Mouse (Mus musculus): ENCODE data around the gene Dcst2.

Gene Dcst2

DNA sequence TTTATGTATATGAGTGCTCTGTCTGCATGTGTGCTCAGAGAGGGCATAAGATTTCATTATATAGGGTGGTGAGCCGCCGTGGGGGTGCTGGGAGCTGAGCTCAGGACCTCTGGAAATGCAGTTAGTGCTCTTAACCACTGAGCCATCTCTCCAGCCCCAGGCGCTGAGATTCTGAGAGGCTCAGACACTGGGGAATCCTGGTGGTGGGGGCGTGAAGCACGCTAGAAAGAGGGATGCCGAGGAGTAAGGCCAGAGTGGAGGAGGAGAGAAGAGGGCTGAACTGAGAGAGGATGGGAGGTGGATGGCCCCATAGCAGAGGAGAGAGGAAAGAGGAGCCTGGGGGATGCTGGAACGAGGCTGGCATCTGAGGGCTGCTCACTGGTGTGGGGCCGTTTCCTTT lies 2.9 kb downstream of the Dcst2 start:
- no peak for DNase-seq (ENCODE audit: low read depth)

DNA sequence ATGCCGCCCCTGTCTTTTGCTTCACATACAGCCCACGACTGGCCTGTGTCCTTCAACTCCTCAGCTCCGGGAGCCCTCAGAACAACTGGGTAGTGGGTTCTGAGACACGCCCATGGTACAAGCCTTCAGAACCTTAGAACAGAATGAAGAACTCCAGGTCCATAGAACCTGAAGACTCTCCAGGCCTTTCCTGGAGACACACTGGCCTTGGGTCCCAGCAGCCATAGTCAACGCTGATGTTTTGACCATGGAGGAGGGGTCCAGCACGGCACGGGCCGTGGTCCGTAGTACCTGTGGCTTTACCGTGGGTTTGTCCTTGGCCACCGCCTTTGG lies 3.3 kb downstream of the Dcst2 start, which contains the start of gene Dcst1:
Gene Dcst1, minus strand, starts transcription at position 101 of the 333 bp plus-strand sequence.
- no peak for DNase-seq (ENCODE audit: low read depth)

DNA sequence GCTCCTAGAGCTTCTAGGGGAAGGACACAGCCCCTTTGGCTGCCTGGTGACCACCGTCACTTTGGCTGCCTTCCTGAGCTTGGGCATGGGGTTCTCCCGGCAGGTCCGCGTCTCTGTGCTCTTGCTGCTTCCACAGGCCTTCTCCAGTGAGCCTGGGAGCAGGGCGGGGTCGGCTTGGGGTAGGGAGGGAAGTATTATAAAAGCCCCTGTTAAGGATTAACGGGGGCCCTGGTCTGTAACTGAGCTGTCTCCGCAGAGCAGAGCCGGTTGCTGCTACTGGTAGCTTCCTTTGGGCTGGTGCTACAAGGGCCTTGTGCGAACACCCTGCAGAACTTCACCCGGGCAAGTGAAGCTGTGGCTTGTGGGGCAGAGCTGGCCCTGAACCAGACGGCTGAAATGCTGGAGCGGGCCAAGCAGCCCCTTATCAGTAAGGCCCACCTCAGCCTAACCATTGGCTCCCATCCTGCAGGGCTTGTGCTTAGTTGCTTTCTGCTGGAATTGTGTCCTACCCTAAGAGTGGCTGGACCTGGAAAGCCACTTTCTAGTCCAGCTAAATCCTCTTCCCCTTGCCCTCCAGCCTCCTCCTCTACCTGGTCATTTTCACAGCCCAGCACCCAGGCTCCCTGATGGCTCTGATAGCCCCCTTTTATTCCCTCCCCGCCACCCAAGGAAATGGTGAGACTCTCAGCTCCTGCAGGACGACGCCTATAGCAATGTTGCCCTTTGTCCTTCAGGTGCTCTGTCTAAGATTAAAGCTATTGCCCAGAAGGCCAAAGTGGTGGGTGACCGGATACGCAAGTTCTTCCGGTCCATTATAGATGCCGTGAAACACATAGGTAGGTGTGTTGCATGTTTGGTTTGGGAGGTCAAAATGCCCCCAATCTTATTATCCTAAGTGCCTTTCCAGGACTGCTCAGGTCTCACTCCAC lies 4.0 kb downstream of the Dcst2 start:
- DNase-seq (ENCODE audit: low read depth): no peak

DNA sequence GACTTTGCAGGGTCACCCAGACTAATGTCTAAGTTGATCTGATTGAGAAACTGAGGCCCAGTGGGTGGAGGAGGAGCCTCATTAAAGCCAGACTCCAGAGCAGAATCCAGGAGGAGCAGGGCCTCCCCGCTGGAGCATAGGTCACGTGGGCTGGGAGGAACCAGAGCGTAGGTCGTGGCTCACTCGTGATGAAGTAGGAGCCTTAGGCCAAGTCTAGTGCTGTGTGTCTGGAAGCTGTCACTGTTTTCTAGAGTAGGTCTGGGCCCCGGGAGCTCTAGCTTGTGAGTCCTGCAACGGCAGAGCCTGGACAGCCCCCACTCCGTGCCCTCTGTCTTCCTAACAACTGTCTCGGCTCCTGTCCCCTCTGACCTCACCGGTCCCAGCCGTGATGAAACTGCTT lies 5.6 kb downstream of the Dcst2 start:
- DNase-seq (ENCODE audit: low read depth): no peak

DNA sequence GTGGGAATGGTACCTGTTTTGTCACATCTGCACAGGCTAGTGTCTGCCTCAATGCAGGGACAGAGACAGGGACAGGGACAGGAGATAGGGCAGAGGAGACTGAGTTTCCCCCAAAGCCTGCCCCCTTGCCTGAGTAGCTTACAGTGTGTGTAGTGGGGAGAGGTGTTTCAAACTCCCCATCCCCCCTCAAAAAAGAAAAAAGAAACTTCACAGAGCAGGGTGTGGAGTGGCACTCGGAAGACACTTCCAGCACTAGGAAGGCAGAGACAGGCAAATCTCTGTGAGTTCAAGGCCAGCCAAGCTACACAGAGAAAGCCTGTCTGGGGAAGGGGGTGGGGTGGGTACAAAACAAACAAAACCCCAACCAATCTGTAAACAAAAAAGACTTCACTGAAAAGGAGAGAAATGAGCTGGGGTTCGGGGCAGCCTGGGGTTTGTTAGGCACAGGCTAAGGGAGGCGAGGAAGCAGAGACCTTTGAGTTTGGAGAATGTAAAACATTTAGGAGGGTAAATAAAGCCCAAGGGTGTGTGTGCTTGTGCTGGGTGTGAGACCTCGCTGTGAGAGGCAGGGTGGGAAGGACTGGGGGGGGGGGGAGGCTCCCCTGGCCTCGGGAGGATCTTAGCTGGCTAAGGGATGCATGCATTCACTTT lies 11.9 kb downstream of the Dcst2 start:
- DNase-seq (ENCODE audit: low read depth): no peak

DNA sequence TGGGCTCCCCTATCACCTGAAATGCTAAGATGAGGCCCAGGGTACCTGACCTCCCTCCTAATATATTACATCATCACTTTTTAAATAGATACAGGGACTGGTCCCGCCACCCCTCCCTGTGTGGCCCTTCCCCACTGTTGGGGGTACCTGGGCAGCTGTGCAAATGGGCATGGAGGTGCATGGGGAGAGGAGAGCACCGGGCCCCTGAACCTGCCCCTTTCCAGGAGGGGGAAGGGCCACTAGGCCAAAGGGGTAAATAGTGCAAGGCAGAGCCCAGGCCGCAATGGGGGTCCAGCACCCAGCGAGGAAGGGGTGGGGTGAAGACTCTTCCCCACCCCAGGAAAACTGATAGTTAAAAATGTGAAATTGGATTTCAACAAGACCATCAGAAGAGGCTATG lies 16.1 kb downstream of the Dcst2 start:
- DNase-seq (ENCODE audit: low read depth): no peak

DNA sequence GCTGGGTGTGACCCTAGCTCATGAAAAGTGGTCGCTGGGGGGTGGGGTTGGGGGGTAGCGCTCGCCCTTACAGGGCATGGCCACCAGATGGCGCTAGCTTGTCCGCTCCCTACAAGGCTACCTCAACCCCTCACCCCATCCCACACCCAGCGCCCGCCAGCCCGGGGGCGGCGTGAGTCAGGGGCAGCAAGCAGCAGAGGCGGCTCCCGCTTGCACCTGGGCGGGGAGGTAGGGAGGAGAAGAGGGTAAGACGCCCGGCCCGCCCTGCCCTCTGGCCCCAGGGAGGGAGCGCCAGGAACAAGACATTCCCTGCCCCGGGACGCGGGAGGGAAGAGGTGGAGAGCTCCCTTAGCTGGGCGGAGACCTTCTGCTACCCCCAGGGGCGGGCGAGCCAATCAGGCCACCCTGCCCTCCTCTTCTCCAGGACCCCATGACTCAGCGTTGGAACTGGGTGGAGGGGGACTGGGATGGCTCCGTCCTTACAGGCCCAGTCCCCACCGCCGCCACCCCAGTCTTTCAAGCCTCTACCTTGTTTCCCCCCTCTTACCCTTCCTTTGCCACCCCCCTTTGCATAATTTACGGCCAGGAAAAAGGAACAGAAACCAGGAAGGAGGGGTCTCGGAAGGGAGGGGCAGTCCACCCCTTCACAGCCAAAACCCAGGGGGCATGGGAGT lies 16.8 kb downstream of the Dcst2 start:
- no peak for DNase-seq (ENCODE audit: low read depth)

DNA sequence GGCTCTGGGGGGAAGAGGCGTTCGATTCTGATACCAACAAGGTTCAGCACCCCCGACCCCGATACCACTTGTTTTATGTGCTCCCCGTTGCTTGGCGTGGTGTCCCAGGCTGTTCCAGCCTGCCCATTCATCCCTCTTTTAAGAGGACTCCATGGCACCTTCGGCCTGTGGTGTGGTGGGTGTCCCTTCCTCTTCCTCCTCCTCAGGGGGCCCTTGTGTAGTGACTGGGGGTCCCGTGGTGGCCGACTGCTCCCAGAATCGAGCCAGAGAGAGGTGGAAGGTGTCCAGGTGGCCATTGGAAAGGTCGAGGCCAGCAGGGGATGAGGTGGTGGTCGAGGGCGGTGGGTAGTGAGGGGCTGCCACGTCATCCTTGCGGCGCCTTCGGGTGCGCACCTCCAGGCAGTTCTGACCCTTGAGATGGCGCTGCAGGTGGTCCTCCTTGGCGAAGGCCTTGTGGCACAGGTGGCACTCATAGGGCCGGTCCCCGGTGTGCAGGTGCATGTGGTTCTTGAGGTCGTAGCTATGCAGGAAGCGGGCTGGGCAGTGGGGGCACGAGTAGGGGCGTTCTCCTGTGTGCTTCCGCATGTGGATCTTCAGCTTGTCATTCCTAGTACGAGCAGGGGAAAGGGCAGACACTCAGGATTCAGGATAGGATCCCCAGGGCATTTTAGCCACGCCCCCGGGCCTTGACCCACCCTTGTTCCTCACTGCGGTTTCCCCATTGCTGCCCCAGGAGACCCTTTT lies 17.8 kb downstream of the Dcst2 start:
- no peak for DNase-seq (ENCODE audit: low read depth)

DNA sequence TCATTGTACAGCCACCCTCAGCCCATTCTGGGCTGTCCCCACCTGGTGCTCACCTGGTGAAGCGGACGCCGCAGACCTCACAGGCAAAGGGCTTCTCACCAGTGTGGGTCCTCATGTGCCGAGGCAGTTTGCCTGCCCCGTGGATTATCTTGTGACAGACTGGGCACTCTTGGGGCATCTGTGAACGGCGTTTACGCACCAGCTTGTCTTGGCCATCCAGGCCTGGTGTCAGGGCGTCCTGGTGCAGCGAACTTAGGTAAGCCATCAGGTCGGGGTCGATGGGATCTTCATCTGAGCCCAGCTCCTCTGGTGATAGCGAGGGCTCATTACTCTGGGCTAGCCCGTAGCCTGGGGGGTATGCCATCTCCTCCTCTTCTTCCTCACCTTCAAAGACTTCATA lies 18.5 kb downstream of the Dcst2 start:
- DNase-seq (ENCODE audit: low read depth): no peak

DNA sequence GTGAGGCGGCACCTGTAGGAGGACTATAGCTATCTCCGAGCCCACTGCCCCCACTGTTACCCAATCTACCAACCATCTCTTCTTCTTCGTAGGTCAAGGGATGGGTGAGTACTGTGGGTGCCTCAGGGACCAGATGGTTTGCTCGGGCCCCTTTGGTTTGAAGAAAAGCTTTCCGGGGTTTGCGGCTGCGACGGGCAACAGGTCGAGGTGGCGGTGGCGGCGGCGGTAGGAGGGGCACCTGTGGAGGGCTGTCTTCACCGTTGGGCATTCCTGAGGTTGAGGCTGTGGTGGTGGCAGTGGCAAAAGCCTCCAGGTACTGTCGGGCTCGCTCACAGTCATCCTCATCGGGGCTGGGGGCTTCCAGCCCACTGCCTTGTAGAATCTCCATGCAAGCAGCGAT lies 18.9 kb downstream of the Dcst2 start:
- no peak for DNase-seq (ENCODE audit: low read depth)

DNA sequence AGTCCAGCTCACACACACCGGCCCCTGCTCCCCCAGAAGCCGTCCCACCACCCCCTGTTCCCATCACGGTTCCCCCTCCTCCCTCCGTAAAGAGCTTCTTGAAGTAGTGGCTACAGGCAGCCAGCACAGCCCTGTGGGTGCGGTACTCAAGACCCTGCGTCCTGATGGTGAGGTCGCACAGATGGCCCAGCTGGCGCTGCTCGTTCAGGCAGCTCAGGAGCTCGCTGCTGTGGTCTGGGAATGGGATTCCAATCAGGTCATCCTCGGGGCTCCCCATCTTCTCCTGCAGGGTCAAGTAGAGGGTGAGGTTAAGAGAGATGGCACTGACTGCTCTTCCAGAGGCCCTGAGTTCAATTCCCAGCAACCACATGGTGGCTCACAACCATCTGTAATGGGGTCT lies 19.5 kb downstream of the Dcst2 start:
- DNase-seq (ENCODE audit: low read depth): no peak

DNA sequence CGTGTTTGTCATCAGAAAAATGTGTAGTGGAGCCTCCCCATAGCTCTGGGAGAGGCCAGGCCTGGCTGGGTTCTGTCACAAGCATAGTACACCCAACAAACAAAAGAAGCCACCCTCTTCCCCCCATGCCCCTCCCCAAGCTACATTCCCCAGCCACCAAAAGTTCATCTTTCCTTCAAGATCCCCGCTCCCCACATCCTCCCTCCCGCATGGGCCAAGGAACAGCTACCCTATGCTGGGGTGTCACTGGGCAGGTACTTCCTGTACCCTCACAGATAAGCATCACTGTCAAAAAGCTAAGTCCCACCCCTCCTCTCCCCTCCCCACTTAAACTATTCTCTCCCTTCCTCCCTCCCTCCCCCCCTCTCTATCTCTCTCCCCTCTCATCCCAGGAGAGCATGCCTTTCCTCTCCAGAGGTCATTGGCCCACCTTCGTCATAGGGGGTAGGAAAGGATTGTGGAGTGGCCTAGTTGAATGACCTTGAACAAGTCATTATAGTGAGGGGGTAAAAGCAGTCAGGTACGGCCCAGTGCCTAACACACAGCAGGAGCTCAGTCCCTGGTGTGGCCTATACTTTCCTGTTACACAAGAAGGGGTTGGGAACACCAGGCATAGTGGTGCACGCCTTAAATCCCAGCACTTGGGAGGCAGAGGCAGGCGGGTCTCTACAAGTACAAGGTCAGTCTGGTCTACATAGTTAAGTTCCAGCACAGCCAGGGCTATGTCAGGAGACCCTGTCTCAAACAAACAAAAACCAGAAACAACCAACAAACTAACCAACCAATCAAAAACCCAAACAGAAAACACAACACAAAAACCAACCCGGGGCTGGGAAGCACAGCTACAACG lies 20.5 kb downstream of the Dcst2 start:
- DNase-seq (ENCODE audit: low read depth): no peak

DNA sequence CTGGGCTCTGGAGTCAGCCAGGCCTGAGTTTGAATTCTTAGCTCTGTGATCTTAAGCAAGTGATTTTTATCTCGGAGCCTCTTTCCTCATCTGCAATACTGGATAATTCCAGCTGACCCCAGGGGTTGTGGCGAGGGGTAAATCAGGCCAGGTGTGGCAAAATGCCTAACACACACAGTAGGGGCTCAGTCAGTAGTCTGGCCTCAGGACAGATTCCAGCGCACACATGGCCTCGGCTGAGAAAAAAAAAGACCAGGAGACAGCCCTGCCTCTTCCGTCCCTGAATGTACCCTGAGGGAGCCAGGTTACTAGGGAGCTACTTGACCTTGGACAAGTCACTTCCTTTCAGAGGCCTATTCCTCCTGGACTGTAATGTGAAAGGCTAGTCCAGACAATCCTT lies 21.2 kb downstream of the Dcst2 start:
- no peak for DNase-seq (ENCODE audit: low read depth)

DNA sequence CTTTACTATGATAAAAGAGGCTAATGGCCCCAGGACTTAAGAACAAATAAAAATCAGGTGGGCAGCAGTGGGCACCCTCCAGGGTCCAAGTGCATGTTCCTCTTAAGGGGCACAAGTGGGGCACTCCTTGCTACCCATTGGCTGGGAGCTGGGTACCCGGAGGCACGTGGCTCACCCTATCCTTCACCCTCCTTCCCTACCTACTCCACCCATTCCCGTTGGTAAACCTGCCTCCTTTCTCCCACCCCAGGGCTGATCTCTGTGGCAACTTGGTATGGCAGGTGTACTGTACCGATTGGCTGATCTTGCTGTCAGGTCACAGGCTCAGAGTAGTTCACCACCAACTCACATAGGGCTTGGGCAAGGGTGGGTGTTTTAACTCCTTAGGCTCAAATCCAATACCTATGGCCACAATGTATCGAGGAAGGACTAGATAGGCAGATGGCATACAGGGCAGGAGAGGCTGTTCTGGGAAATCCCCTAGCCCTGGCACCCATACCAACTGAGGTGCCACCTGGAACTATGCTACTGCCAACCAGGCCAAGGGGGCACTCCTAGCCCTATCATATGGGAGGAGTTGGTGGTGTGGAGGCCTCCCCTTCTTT lies 22.0 kb downstream of the Dcst2 start:
- DNase-seq (ENCODE audit: low read depth): no peak

DNA sequence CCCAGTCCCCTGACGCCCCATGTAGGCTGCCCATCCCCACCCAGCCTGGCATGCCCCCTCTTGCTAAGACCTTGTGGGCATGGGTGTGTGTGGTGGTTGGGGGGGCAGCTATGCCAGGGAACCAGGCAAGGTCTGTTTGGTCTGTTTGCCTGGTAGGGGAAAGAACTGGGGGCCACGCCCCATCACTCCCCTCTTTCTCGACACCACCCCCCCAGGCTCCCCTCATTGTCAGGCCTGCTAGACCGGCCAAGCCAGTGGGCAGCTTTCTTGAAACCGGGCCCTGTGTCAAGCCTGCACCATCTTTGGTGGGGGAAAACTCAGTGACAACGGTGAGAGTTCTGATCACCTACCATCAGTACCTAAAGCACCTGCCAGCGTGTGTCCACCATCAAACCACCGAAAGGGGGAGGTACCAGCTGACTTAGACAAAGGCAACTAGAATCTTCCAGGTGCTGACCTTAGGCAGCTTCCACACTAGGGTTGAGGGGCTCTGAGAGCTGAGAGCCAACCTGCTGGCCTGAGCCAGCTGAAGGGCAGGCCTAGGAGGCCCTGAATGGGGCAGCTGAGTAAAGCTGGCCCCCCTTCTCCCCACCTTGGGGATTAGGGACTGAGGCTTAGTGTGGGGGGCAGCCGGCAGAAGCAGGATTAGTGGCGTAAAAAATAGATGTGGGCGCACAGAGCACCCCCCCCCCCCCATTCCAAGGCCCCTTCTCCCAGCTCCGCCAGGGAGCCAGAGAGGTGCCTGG lies 22.7 kb downstream of the Dcst2 start:
- no peak for DNase-seq (ENCODE audit: low read depth)

DNA sequence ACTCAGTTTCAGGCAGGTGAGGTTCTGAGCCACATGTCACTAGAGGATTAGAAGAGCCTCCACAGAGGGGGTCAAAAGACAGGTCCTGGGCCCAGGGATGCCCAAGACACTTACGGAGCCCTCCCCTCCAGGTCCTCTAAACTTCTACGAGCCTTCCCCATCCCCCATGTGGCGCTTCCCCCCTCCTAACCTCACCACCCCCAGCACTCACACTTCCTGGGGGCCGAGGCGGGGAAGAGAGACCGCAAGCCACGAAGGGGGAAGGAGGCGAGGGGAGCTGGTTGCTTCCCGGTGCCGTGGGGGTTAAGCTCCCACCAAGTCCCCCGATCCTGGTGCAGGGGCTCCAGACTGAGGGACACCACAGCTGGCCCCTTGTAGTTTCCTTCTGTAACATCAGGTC lies 23.7 kb downstream of the Dcst2 start:
- DNase-seq (ENCODE audit: low read depth): no peak

DNA sequence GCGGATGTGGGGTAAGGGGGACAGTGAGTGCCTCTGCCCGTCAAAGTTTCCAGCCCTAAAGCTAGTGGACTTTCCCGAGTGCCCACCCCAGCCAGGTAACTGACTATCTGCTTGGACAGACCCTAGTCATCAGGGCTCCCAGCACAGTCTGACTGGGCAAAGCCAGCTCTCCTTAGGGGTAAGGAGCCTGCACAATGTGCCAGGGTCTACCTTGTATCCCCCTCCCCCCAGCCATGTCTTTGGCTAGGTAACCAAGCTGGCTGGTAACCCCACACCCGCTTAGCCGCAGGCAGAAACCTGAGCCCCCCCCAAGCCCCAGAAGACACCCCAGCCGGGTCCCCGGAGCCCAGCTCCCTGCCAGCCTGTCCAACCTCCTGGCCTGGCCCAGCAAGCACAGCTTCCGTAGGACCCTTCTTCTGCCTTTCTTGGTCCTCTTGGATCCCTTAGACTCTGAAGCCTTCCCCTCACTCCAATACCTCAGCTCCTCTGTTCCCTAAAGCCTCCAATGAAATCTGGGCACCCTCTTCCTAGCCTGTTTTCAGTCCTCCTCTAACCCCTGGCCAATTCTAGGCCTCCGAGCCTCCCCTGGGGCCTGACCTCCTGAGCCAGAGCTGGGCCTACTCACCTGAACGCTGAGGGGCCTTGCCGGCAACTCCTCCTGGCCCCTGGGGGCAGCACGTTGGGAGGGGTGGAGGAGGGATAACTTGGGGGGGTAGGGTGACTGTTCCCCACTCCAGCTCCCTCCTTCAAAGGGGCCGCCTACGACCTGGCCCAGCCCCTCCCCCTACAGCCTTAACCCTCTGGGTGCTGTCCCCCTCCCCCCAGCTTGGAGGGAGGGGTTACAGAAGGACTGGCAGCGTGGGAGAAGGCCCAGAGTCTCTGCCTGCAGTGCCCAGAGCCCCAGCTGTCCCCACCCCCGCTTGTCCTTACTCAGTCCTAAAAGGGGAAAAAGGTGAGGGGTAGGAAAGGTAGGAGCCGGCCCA lies 25.0 kb downstream of the Dcst2 start:
- DNase-seq (ENCODE audit: low read depth): no peak

DNA sequence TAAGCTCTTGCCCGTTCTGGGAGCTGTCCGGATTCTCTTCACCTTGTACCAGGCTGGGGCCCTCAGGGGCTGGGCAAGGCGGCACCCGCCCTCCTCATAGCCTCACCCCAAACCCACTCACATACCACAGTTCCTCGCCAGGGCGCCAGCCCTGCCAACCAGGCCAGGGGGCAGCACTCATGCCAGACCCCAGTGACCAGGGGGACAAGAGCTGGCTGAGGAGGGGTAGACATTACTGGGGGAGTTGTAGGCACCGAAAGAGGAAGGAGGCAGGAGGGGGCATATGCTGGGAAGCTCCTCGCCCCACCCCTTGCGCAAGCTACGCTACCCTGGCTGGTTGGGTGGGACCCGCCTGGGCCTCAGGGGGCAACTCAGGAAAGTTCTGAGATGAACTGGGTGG lies 25.9 kb downstream of the Dcst2 start:
- no peak for DNase-seq (ENCODE audit: low read depth)

Measured in c-Kit-positive CD71-positive TER-119-negative erythroid progenitor cells, embryonic 14.5 days (primary cell).